ENCODE assay signal across 10 mouse cellular contexts in genomic region chr6:52166431-52167077, GRCm38 (mm10). TPM values are rescaled to one million over a fixed set of nuclear protein-coding genes. Genes with fewer than 3 reads are reported as not detected.
DNase-seq lines count a peak whose midpoint lies in the region; ATAC-seq lines count a peak whose summit lies in the region.
"Had no signal": no experiment of that assay in that cellular context is flagged by ENCODE, and none has a peak within 500 bp of the region (broad histone marks: within the 10 kb centered on the region; RNA-seq: fewer than 3 reads in every experiment).

No protein-coding gene starts in this region.

- H3K9me3 ChIP-seq in forebrain, embryonic 11.5 days (ENCODE audit: control insufficient read depth, low read length) = no peaks in the 10 kb centered on the region
- H3K9me3 ChIP-seq in forebrain, embryonic 14.5 days (replicated peaks; ENCODE audit: control insufficient read depth, low read length) = no peaks in the 10 kb centered on the region
- H3K9me3 ChIP-seq in lung, embryonic 15.5 days = no peaks in the 10 kb centered on the region
- H3K9me3 ChIP-seq in intestine, embryonic 14.5 days (ENCODE audit: control insufficient read depth, low read length) = no peaks in the 10 kb centered on the region
- H3K9me3 ChIP-seq in stomach, embryonic 15.5 days = no peaks in the 10 kb centered on the region
- H3K9me3 ChIP-seq in forebrain, embryonic 13.5 days (replicated peaks) = no peaks in the 10 kb centered on the region
- H3K9me3 ChIP-seq: limb, embryonic 15.5 days had no signal

- H3K27ac ChIP-seq in forebrain, embryonic 11.5 days (ENCODE audit: low read depth, low read length) = no peak overlapping the region
- no peak overlapping the region for H3K27ac ChIP-seq in forebrain, embryonic 14.5 days (ENCODE audit: low read depth, low read length)
- H3K27ac ChIP-seq in lung, embryonic 15.5 days = peak overlapping the region; percentile 98
- H3K27ac ChIP-seq in intestine, embryonic 14.5 days (ENCODE audit: low read depth) = peak overlapping the region; percentile 95
- peak overlapping the region; percentile 89 for H3K27ac ChIP-seq in stomach, embryonic 15.5 days
- H3K27ac ChIP-seq in forebrain, embryonic 13.5 days = no peak overlapping the region
- H3K27ac ChIP-seq: limb, embryonic 15.5 days had no signal

- no peak for ATAC-seq in forebrain, embryonic 11.5 days (replicated peaks; ENCODE audit: low FRiP score)
- no peak for ATAC-seq in forebrain, embryonic 14.5 days
- no peak for ATAC-seq in lung, embryonic 15.5 days (ENCODE audit: borderline replicate concordance, extremely low read depth, low FRiP score, low TSS enrichment)
- no peak for ATAC-seq in intestine, embryonic 14.5 days (replicated peaks; ENCODE audit: low FRiP score, low TSS enrichment, low read depth)
- no peak for ATAC-seq in stomach, embryonic 15.5 days (ENCODE audit: insufficient read depth, low FRiP score, low read depth)
- ATAC-seq in forebrain, embryonic 13.5 days = no peak
- ATAC-seq: inflammation-experienced regulatory T-cells, adult 6 months had no signal

- H3K4me1 ChIP-seq in forebrain, embryonic 11.5 days (replicated peaks; ENCODE audit: control insufficient read depth, insufficient read depth, low read length) = 0 out of 2 replicates have a peak, but pooled peaks cover 2% of the 10 kb centered on the region
- no peaks in the 10 kb centered on the region for H3K4me1 ChIP-seq in forebrain, embryonic 14.5 days (ENCODE audit: control insufficient read depth, insufficient read depth, low read length)
- H3K4me1 ChIP-seq in lung, embryonic 15.5 days = peaks cover 27% of the 10 kb centered on the region
- peaks cover 44% of the 10 kb centered on the region for H3K4me1 ChIP-seq in intestine, embryonic 14.5 days (replicated peaks; ENCODE audit: control insufficient read depth, insufficient read depth, low read length)
- H3K4me1 ChIP-seq in stomach, embryonic 15.5 days = peaks cover 27% of the 10 kb centered on the region
- no peaks in the 10 kb centered on the region for H3K4me1 ChIP-seq in forebrain, embryonic 13.5 days

- no peaks in the 10 kb centered on the region for H3K36me3 ChIP-seq in forebrain, embryonic 11.5 days (ENCODE audit: control insufficient read depth, insufficient read depth, low read length)
- H3K36me3 ChIP-seq in forebrain, embryonic 14.5 days (ENCODE audit: control insufficient read depth, insufficient read depth, low read length) = no peaks in the 10 kb centered on the region
- no peaks in the 10 kb centered on the region for H3K36me3 ChIP-seq in lung, embryonic 15.5 days
- peaks cover 4% of the 10 kb centered on the region; the same call in 1 of the 2 replicates for H3K36me3 ChIP-seq in intestine, embryonic 14.5 days (ENCODE audit: control insufficient read depth, insufficient read depth, low read length)
- H3K36me3 ChIP-seq in stomach, embryonic 15.5 days = no peaks in the 10 kb centered on the region
- H3K36me3 ChIP-seq in forebrain, embryonic 13.5 days (ENCODE audit: poor library complexity, severe bottlenecking) = no peaks in the 10 kb centered on the region

- WGBS in forebrain, embryonic 11.5 days = 6% methylated on average over 4 of the region's 4 CpGs
- 3% methylated on average over 4 of the region's 4 CpGs for WGBS in forebrain, embryonic 14.5 days
- WGBS in lung, embryonic 15.5 days = 11% methylated on average over 4 of the region's 4 CpGs
- 33% methylated on average over 4 of the region's 4 CpGs for WGBS in intestine, embryonic 14.5 days
- 10% methylated on average over 4 of the region's 4 CpGs for WGBS in stomach, embryonic 15.5 days
- 6% methylated on average over 4 of the region's 4 CpGs for WGBS in forebrain, embryonic 13.5 days

- no peak overlapping the region for H3K4me2 ChIP-seq in forebrain, embryonic 11.5 days (ENCODE audit: low read depth, low read length, severe bottlenecking)
- no peak overlapping the region for H3K4me2 ChIP-seq in forebrain, embryonic 14.5 days (ENCODE audit: low read length)
- H3K4me2 ChIP-seq in lung, embryonic 15.5 days = peak overlapping the region; percentile 90
- peak overlapping the region; percentile 70 for H3K4me2 ChIP-seq in intestine, embryonic 14.5 days (ENCODE audit: low read length)
- H3K4me2 ChIP-seq in stomach, embryonic 15.5 days = peak overlapping the region; percentile 58
- no peak overlapping the region for H3K4me2 ChIP-seq in forebrain, embryonic 13.5 days

- H3K9ac ChIP-seq in forebrain, embryonic 11.5 days (ENCODE audit: low read length) = no peak overlapping the region
- no peak overlapping the region for H3K9ac ChIP-seq in forebrain, embryonic 14.5 days (ENCODE audit: low read length)
- H3K9ac ChIP-seq in lung, embryonic 15.5 days = peak overlapping the region; percentile 62
- peak overlapping the region; percentile 87 for H3K9ac ChIP-seq in intestine, embryonic 14.5 days (ENCODE audit: low read length)
- peak overlapping the region; percentile 20; the same call in 1 of the 2 replicates for H3K9ac ChIP-seq in stomach, embryonic 15.5 days
- no peak overlapping the region for H3K9ac ChIP-seq in forebrain, embryonic 13.5 days
- H3K9ac ChIP-seq: limb, embryonic 15.5 days had no signal

- H3K4me3 ChIP-seq in forebrain, embryonic 11.5 days (ENCODE audit: low read depth, low read length) = no peak overlapping the region
- H3K4me3 ChIP-seq in forebrain, embryonic 14.5 days (ENCODE audit: low read depth, low read length) = no peak overlapping the region
- peak overlapping the region; percentile 52 for H3K4me3 ChIP-seq in lung, embryonic 15.5 days
- peak overlapping the region; percentile 59 for H3K4me3 ChIP-seq in intestine, embryonic 14.5 days (ENCODE audit: low read depth, low read length)
- H3K4me3 ChIP-seq in stomach, embryonic 15.5 days (replicated peaks) = peak overlapping the region; percentile 45
- H3K4me3 ChIP-seq in forebrain, embryonic 13.5 days = no peak overlapping the region
- H3K4me3 ChIP-seq: limb, embryonic 15.5 days had no signal

- H3K27me3 ChIP-seq in forebrain, embryonic 11.5 days (ENCODE audit: control insufficient read depth, insufficient read depth, low read length) = peaks cover 95% of the 10 kb centered on the region
- H3K27me3 ChIP-seq in forebrain, embryonic 14.5 days (replicated peaks; ENCODE audit: control insufficient read depth, insufficient read depth, low read length) = peaks cover 95% of the 10 kb centered on the region
- H3K27me3 ChIP-seq in lung, embryonic 15.5 days = peaks cover 68% of the 10 kb centered on the region
- H3K27me3 ChIP-seq in intestine, embryonic 14.5 days (replicated peaks; ENCODE audit: control insufficient read depth, insufficient read depth, low read length) = 0 out of 2 replicates have a peak, but pooled peaks cover 8% of the 10 kb centered on the region
- H3K27me3 ChIP-seq in stomach, embryonic 15.5 days (replicated peaks) = peaks cover 15% of the 10 kb centered on the region
- H3K27me3 ChIP-seq in forebrain, embryonic 13.5 days = peaks cover 99% of the 10 kb centered on the region

- peak; percentile 50 for DNase-seq in forebrain, embryonic 11.5 days (ENCODE audit: low spot score)
- DNase-seq in forebrain, embryonic 14.5 days (ENCODE audit: low spot score) = no peak
- DNase-seq in lung, postnatal 4 days = no peak
- DNase-seq in intestine, embryonic 14.5 days (ENCODE audit: low spot score) = peak; percentile 71
- DNase-seq in cerebellum, postnatal 4 days (ENCODE audit: low spot score in 2 of 2) = no peak

RNA-seq across cellular contexts. Expression of gene Hoxa2, which starts 1.9 kb away (rescaled TPM):
- not detected in 2 replicates for polyA plus RNA-seq in forebrain, embryonic 11.5 days (2014; fragmentation: Nextera tagmentation; extraction: Ambion mirVana)
- polyA plus RNA-seq in forebrain, embryonic 14.5 days (2014; fragmentation: Nextera tagmentation; extraction: Ambion mirVana) = not detected in 2 replicates
- 11.4 and 13.0 TPM in 2 replicates for polyA plus RNA-seq in lung, embryonic 15.5 days (2015; fragmentation: Nextera tagmentation; extraction: Ambion mirVana)
- polyA plus RNA-seq in intestine, embryonic 14.5 days (2014; fragmentation: Nextera tagmentation; extraction: Ambion mirVana) = 10.1 and 10.8 TPM in 2 replicates
- polyA plus RNA-seq in stomach, embryonic 15.5 days (2015; fragmentation: Nextera tagmentation; extraction: Ambion mirVana) = 8.8 and 12.2 TPM in 2 replicates
- not detected in 2 replicates for polyA plus RNA-seq in forebrain, embryonic 13.5 days (2015; fragmentation: Nextera tagmentation; extraction: Ambion mirVana)
- polyA plus RNA-seq: inflammation-experienced regulatory T-cells, adult 6 months had no signal

RNA-seq across cellular contexts. Expression of gene Hoxa1, which starts 8.4 kb away (rescaled TPM):
- 0.43 TPM in 1 of 2 replicates, not detected in the other for polyA plus RNA-seq in forebrain, embryonic 11.5 days (2014; fragmentation: Nextera tagmentation; extraction: Ambion mirVana)
- polyA plus RNA-seq in forebrain, embryonic 14.5 days (2014; fragmentation: Nextera tagmentation; extraction: Ambion mirVana) = not detected in 2 replicates
- 1.3 and 1.4 TPM in 2 replicates for polyA plus RNA-seq in lung, embryonic 15.5 days (2015; fragmentation: Nextera tagmentation; extraction: Ambion mirVana)
- 1.2 and 1.4 TPM in 2 replicates for polyA plus RNA-seq in intestine, embryonic 14.5 days (2014; fragmentation: Nextera tagmentation; extraction: Ambion mirVana)
- polyA plus RNA-seq in stomach, embryonic 15.5 days (2015; fragmentation: Nextera tagmentation; extraction: Ambion mirVana) = 1.3 and 2.2 TPM in 2 replicates
- polyA plus RNA-seq in forebrain, embryonic 13.5 days (2015; fragmentation: Nextera tagmentation; extraction: Ambion mirVana) = not detected in 2 replicates
- polyA plus RNA-seq: inflammation-experienced regulatory T-cells, adult 6 months had no signal

RNA-seq across cellular contexts. Expression of gene 5730596B20Rik, which starts 10.7 kb away (rescaled TPM):
- polyA plus RNA-seq in forebrain, embryonic 11.5 days (2014; fragmentation: Nextera tagmentation; extraction: Ambion mirVana) = not detected in 2 replicates
- not detected in 2 replicates for polyA plus RNA-seq in forebrain, embryonic 14.5 days (2014; fragmentation: Nextera tagmentation; extraction: Ambion mirVana)
- polyA plus RNA-seq in lung, embryonic 15.5 days (2015; fragmentation: Nextera tagmentation; extraction: Ambion mirVana) = 2.1 and 2.3 TPM in 2 replicates
- 2.5 and 2.8 TPM in 2 replicates for polyA plus RNA-seq in intestine, embryonic 14.5 days (2014; fragmentation: Nextera tagmentation; extraction: Ambion mirVana)
- 2.6 and 3.1 TPM in 2 replicates for polyA plus RNA-seq in stomach, embryonic 15.5 days (2015; fragmentation: Nextera tagmentation; extraction: Ambion mirVana)
- polyA plus RNA-seq in forebrain, embryonic 13.5 days (2015; fragmentation: Nextera tagmentation; extraction: Ambion mirVana) = not detected in 2 replicates
- polyA plus RNA-seq: inflammation-experienced regulatory T-cells, adult 6 months had no signal

RNA-seq across cellular contexts. Expression of gene Hoxa4, which starts 25.0 kb away (rescaled TPM):
- not detected in 2 replicates for polyA plus RNA-seq in forebrain, embryonic 11.5 days (2014; fragmentation: Nextera tagmentation; extraction: Ambion mirVana)
- polyA plus RNA-seq in forebrain, embryonic 14.5 days (2014; fragmentation: Nextera tagmentation; extraction: Ambion mirVana) = not detected in 2 replicates
- polyA plus RNA-seq in lung, embryonic 15.5 days (2015; fragmentation: Nextera tagmentation; extraction: Ambion mirVana) = 4.1 and 4.2 TPM in 2 replicates
- 7.5 and 7.7 TPM in 2 replicates for polyA plus RNA-seq in intestine, embryonic 14.5 days (2014; fragmentation: Nextera tagmentation; extraction: Ambion mirVana)
- 4.4 and 5.3 TPM in 2 replicates for polyA plus RNA-seq in stomach, embryonic 15.5 days (2015; fragmentation: Nextera tagmentation; extraction: Ambion mirVana)
- polyA plus RNA-seq in forebrain, embryonic 13.5 days (2015; fragmentation: Nextera tagmentation; extraction: Ambion mirVana) = not detected in 2 replicates
- polyA plus RNA-seq: inflammation-experienced regulatory T-cells, adult 6 months had no signal

RNA-seq across cellular contexts. Expression of gene Hoxa5, which starts 37.8 kb away (rescaled TPM):
- polyA plus RNA-seq in forebrain, embryonic 11.5 days (2014; fragmentation: Nextera tagmentation; extraction: Ambion mirVana) = not detected in 2 replicates
- polyA plus RNA-seq in forebrain, embryonic 14.5 days (2014; fragmentation: Nextera tagmentation; extraction: Ambion mirVana) = 0.26 TPM in 1 of 2 replicates, not detected in the other
- 48.2 and 48.7 TPM in 2 replicates for polyA plus RNA-seq in lung, embryonic 15.5 days (2015; fragmentation: Nextera tagmentation; extraction: Ambion mirVana)
- polyA plus RNA-seq in intestine, embryonic 14.5 days (2014; fragmentation: Nextera tagmentation; extraction: Ambion mirVana) = 30.1 and 34.1 TPM in 2 replicates
- polyA plus RNA-seq in stomach, embryonic 15.5 days (2015; fragmentation: Nextera tagmentation; extraction: Ambion mirVana) = 19.8 and 20.2 TPM in 2 replicates
- not detected in 2 replicates for polyA plus RNA-seq in forebrain, embryonic 13.5 days (2015; fragmentation: Nextera tagmentation; extraction: Ambion mirVana)
- polyA plus RNA-seq: inflammation-experienced regulatory T-cells, adult 6 months had no signal

Comparison
In these comparisons a context has a peak if more than half of its experiments do, and no peak if none do; other contexts are left out.
1. DNase-seq: peak in forebrain, embryonic 11.5 days (single experiment) and intestine, embryonic 14.5 days (single experiment); none in forebrain, embryonic 14.5 days (single experiment), lung, postnatal 4 days (0 of 2) and cerebellum, postnatal 4 days (0 of 2).
2. H3K27ac ChIP-seq: peak in lung, embryonic 15.5 days (single experiment), intestine, embryonic 14.5 days (single experiment) and stomach, embryonic 15.5 days (single experiment); none in forebrain, embryonic 11.5 days (single experiment), forebrain, embryonic 14.5 days (single experiment) and forebrain, embryonic 13.5 days (single experiment).
3. H3K4me2 ChIP-seq: peak in lung, embryonic 15.5 days (single experiment), intestine, embryonic 14.5 days (single experiment) and stomach, embryonic 15.5 days (single experiment); none in forebrain, embryonic 11.5 days (single experiment), forebrain, embryonic 14.5 days (single experiment) and forebrain, embryonic 13.5 days (single experiment).
4. H3K4me3 ChIP-seq: peak in lung, embryonic 15.5 days (single experiment), intestine, embryonic 14.5 days (single experiment) and stomach, embryonic 15.5 days (single experiment); none in forebrain, embryonic 11.5 days (single experiment), forebrain, embryonic 14.5 days (single experiment) and forebrain, embryonic 13.5 days (single experiment).
5. H3K9ac ChIP-seq: peak in lung, embryonic 15.5 days (single experiment), intestine, embryonic 14.5 days (single experiment) and stomach, embryonic 15.5 days (single experiment); none in forebrain, embryonic 11.5 days (single experiment), forebrain, embryonic 14.5 days (single experiment) and forebrain, embryonic 13.5 days (single experiment).